Mouse (Mus musculus): ENCODE measurements around the gene Ripk3. TPM values are rescaled to one million over a fixed set of nuclear protein-coding genes. Genes with fewer than 3 reads are reported as not detected.

Gene Ripk3
- polyA plus RNA-seq, 1 experiment from 2014 or later: 2.4 TPM

DNA sequence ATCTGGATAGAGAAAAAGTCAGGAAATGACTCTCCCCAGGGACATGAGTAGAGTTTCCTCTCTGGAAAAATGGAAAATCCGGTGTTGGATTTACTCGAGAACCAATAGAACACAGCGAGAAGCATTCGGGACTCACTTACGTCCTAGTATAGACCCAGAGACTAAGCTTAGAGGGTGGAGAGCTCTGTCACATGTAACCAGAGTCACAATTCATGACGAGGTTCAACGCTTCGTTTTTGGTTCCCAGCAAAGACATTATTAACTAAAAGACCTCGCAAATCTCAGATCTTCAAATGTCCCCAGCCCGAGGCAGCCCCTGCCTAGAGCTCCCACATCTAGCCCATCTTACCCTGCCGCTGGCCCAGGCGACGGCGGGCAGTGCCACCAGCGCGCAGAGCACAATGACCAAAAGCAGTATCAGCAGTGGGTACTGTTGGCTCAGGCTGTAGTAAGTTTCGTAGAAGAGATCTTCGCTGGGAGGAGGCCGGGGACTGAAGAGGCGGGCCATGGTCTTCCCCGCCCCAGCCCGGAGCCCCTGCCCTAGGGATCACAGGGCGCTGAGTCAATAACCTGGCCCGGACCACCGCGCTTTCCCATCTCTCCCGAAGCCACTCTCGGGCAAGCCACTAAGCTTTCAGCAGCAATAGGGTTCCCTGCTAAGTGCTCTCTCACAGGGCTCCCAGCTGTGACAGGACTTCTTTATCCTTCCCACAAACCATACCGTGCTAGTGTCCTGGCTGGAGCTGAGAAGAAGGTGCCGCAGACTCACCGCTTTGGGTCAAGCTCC, 5.3 kb downstream of the Ripk3 start:
- H3K4me3 ChIP-seq (ENCODE audit: low read depth, low read length): peak overlapping the region; percentile 12; the same call in 1 of the 2 replicates
- peak; percentile 29 for DNase-seq (ENCODE audit: low spot score)
- no peak for ATAC-seq
- H3K27me3 ChIP-seq (replicated peaks; ENCODE audit: control insufficient read depth, insufficient read depth, low read length): peaks cover 45% of the 10 kb centered on the region
- H3K36me3 ChIP-seq (ENCODE audit: control insufficient read depth, insufficient read depth, low read length): no peaks in the 10 kb centered on the region
- WGBS: 3% methylated on average over 29 of the region's 31 CpGs
- no peaks in the 10 kb centered on the region for H3K9me3 ChIP-seq (replicated peaks; ENCODE audit: control insufficient read depth, low read length)
- H3K9ac ChIP-seq (ENCODE audit: low read length): no peak overlapping the region; the same call in 1 of the 2 replicates
- peak overlapping the region; percentile 34 for H3K4me2 ChIP-seq (ENCODE audit: low read length)
- H3K4me1 ChIP-seq (ENCODE audit: control insufficient read depth, insufficient read depth, low read length): no peaks in the 10 kb centered on the region
- no peak overlapping the region for H3K27ac ChIP-seq (ENCODE audit: low read depth, low read length)

DNA sequence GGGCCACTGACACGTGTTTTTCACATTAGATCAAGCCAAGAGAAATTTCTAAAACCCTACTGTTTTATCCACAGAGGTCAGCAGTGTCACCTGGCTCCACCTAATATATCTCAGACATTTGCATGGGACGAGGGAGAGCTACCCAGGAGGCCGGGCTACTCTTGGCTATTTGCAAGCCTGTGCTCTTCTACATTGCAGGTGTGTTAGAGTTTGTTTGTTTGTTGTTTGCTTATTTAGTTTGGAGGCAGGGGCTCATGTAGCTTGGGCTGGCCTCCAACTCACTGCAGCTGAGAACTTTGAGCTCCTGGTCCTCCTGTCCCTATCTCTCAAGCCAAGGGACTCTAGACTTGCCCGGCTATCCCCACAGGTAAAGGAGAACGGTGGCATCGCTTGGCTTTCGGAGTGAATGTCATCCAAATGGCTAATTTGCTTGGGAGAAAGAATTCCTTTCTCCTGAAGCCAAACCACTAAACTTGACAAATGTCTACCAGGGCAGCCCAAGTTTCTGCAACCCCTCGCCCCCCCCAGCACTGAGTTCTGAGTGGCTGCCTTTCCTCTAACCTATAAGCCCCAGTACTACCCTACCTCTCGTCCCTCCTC, 6.2 kb downstream of the Ripk3 start:
- Histone ChIP-seq H3K27me3 (replicated peaks; ENCODE audit: control insufficient read depth, insufficient read depth, low read length) (peaks cover 37% of the 10 kb centered on the region), H3K4me3 (ENCODE audit: low read depth, low read length) (no peak overlapping the region), H3K27ac (ENCODE audit: low read depth, low read length) (no peak overlapping the region), H3K4me2 (ENCODE audit: low read length) (no peak overlapping the region), H3K9ac (ENCODE audit: low read length) (no peak overlapping the region), H3K4me1 (ENCODE audit: control insufficient read depth, insufficient read depth, low read length) (no peaks in the 10 kb centered on the region), H3K36me3 (ENCODE audit: control insufficient read depth, insufficient read depth, low read length) (no peaks in the 10 kb centered on the region), H3K9me3 (replicated peaks; ENCODE audit: control insufficient read depth, low read length) (no peaks in the 10 kb centered on the region)
- ATAC-seq: no peak
- 55% methylated on average over 9 of the region's 9 CpGs for WGBS
- DNase-seq (ENCODE audit: low spot score): no peak

DNA sequence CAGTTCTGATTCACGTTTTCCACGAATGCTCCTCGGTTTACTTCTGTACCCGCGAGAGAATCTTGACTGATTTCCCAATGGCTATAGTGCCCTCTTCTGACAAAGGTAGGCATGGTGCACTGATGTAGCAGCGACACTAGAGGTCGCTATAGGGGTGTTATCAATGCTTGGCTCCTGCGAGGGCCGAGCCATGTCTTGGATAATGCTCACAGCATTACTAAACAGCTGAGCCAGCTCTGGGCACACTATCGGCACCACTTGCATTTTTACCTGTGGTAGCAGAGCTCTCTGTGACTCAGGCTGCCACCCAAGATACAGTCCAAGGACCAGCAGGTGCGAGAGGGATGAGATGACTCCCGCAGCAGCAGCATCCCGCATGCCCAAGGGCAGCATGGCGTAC, 7.4 kb downstream of the Ripk3 start:
- H3K9ac ChIP-seq (ENCODE audit: low read length): no peak overlapping the region
- H3K4me3 ChIP-seq (ENCODE audit: low read depth, low read length): no peak overlapping the region
- H3K4me2 ChIP-seq (ENCODE audit: low read length): peak overlapping the region; percentile 16
- peaks cover 31% of the 10 kb centered on the region for H3K27me3 ChIP-seq (replicated peaks; ENCODE audit: control insufficient read depth, insufficient read depth, low read length)
- H3K36me3 ChIP-seq (ENCODE audit: control insufficient read depth, insufficient read depth, low read length): no peaks in the 10 kb centered on the region
- DNase-seq (ENCODE audit: low spot score) (peak; percentile 89), ATAC-seq (peak; percentile 82)
- no peaks in the 10 kb centered on the region for H3K4me1 ChIP-seq (ENCODE audit: control insufficient read depth, insufficient read depth, low read length)
- 17% methylated on average over 14 of the region's 14 CpGs for WGBS
- no peak overlapping the region for H3K27ac ChIP-seq (ENCODE audit: low read depth, low read length)
- H3K9me3 ChIP-seq (replicated peaks; ENCODE audit: control insufficient read depth, low read length): no peaks in the 10 kb centered on the region

DNA sequence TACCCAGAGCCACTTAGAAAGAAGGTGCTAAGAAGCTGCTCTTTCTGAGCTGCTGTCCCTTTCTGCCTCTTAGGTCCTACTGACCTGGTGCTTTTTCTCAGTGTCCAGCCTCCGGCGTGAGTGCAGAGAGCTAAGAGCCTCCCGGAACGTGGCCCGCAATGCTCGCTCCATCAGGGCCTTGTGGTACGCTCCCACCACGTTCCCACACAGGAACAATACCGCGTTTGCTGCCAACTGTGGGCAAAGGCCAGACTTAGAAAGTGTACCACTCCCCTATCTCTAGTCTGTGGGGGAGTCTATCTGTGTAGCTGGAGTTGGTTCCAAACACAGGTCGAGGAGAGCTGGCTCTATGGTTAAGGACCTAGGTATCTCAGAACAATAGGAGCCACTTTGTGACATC, 7.9 kb downstream of the Ripk3 start:
- Histone ChIP-seq H3K4me2 (ENCODE audit: low read length) (no peak overlapping the region), H3K27me3 (replicated peaks; ENCODE audit: control insufficient read depth, insufficient read depth, low read length) (peaks cover 31% of the 10 kb centered on the region), H3K4me3 (ENCODE audit: low read depth, low read length) (no peak overlapping the region), H3K9ac (ENCODE audit: low read length) (no peak overlapping the region), H3K27ac (ENCODE audit: low read depth, low read length) (no peak overlapping the region), H3K36me3 (ENCODE audit: control insufficient read depth, insufficient read depth, low read length) (no peaks in the 10 kb centered on the region), H3K4me1 (ENCODE audit: control insufficient read depth, insufficient read depth, low read length) (no peaks in the 10 kb centered on the region), H3K9me3 (replicated peaks; ENCODE audit: control insufficient read depth, low read length) (no peaks in the 10 kb centered on the region)
- DNase-seq (ENCODE audit: low spot score): no peak
- ATAC-seq: 0 out of 2 replicates have a peak, but pooled peaks have one; percentile 6
- WGBS: 79% methylated on average over 11 of the region's 11 CpGs

DNA sequence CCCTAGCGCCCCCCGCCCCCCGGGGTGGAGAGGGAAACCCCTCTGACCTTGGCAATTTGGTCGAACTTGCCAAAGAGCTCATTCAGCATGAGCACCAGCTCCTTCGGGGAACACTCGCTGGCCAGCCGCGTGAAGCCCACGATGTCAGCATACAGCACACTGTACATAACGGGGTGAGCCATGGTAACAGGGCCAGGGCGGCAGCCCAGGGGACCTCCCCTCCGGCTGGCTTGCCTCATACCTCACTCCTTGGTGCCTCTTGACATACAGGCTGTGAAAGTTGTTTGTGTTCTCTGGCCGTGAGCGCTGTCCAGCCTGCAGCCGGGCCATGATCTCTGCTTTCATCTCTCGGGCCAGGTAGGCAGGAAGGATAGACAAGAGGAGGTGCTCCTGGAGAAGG, 9.0 kb downstream of the Ripk3 start:
- no peak overlapping the region for H3K9ac ChIP-seq (ENCODE audit: low read length)
- no peak overlapping the region for H3K4me3 ChIP-seq (ENCODE audit: low read depth, low read length)
- H3K9me3 ChIP-seq (replicated peaks; ENCODE audit: control insufficient read depth, low read length): no peaks in the 10 kb centered on the region
- 72% methylated on average over 16 of the region's 16 CpGs for WGBS
- no peak for DNase-seq (ENCODE audit: low spot score)
- no peak overlapping the region for H3K4me2 ChIP-seq (ENCODE audit: low read length)
- no peak for ATAC-seq
- H3K27me3 ChIP-seq (replicated peaks; ENCODE audit: control insufficient read depth, insufficient read depth, low read length): peaks cover 22% of the 10 kb centered on the region
- no peak overlapping the region for H3K27ac ChIP-seq (ENCODE audit: low read depth, low read length)
- H3K4me1 ChIP-seq (ENCODE audit: control insufficient read depth, insufficient read depth, low read length): no peaks in the 10 kb centered on the region
- no peaks in the 10 kb centered on the region for H3K36me3 ChIP-seq (ENCODE audit: control insufficient read depth, insufficient read depth, low read length)

DNA sequence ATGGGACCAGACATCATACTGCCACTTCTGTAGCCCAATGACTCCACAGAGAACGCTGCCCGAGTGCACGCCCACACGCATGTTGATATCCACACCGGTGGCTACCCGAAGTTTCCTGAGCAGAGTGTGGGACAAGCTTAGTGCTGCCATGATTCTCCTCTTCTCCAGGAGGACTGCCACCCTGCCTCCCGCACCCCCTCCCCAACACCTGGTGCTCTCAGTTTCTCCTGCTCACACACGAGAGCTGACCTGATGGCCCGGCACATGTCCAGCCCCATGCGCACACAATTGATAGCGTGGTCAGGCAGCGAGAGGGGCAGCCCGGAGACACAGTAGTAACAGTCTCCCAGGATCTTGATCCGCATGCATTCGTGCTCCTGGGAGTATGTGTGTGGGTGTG, 10.0 kb downstream of the Ripk3 start:
- 89% methylated on average over 15 of the region's 15 CpGs for WGBS
- H3K36me3 ChIP-seq (ENCODE audit: control insufficient read depth, insufficient read depth, low read length): no peaks in the 10 kb centered on the region

DNA sequence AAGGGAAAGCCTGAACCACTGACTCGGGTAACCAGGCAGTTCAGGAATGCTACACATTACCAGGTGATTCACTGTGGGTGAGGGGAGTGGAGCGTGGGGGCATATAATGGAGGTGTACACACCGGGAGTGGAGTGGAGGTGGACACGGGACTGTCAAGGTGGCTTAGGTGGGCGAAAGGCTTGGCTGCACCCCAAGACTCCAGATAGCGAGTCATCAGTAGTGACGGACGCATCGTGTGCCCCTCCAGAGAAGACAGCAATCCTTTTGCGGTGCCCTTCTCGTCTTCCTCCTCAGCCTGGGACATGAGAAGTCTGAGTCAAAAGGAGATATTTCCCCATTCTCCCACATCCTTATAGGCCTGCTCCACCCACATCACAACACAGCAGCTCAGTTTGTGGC, 10.9 kb downstream of the Ripk3 start:
- Histone ChIP-seq H3K9ac (ENCODE audit: low read length) (no peak overlapping the region), H3K36me3 (ENCODE audit: control insufficient read depth, insufficient read depth, low read length) (no peaks in the 10 kb centered on the region), H3K27ac (ENCODE audit: low read depth, low read length) (no peak overlapping the region), H3K4me1 (ENCODE audit: control insufficient read depth, insufficient read depth, low read length) (no peaks in the 10 kb centered on the region), H3K27me3 (replicated peaks; ENCODE audit: control insufficient read depth, insufficient read depth, low read length) (peaks cover 6% of the 10 kb centered on the region), H3K4me3 (ENCODE audit: low read depth, low read length) (no peak overlapping the region), H3K4me2 (ENCODE audit: low read length) (no peak overlapping the region), H3K9me3 (replicated peaks; ENCODE audit: control insufficient read depth, low read length) (no peaks in the 10 kb centered on the region)
- 88% methylated on average over 11 of the region's 11 CpGs for WGBS
- ATAC-seq (no peak), DNase-seq (ENCODE audit: low spot score) (no peak)

More for the DNA sequence above, 10.0 kb downstream of the Ripk3 start:
- Histone ChIP-seq H3K9me3 (replicated peaks; ENCODE audit: control insufficient read depth, low read length) (no peaks in the 10 kb centered on the region), H3K4me1 (ENCODE audit: control insufficient read depth, insufficient read depth, low read length) (no peaks in the 10 kb centered on the region), H3K27me3 (replicated peaks; ENCODE audit: control insufficient read depth, insufficient read depth, low read length) (peaks cover 13% of the 10 kb centered on the region), H3K27ac (ENCODE audit: low read depth, low read length) (no peak overlapping the region), H3K9ac (ENCODE audit: low read length) (no peak overlapping the region), H3K4me3 (ENCODE audit: low read depth, low read length) (no peak overlapping the region), H3K4me2 (ENCODE audit: low read length) (no peak overlapping the region)
- DNase-seq (ENCODE audit: low spot score) (no peak), ATAC-seq (no peak)

DNA sequence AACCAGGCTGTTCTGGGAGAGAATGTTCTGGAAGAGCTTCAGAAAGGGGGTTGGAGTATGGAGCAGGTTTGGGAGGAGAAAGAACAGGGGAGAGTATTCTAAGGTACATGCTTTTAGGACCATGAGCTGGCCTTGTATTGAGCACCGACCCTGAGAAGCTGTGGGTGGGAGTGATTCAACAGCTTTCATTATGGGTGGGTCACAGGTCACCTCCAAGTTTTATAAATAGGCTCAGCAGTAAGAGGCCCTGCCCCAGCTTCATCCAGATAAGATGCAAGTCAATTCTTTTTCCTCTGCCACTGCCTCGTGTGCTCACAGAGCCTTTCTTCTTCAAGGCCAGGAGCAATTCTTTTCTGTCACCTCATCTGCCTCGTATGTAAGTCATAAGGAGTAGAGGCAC, 11.5 kb downstream of the Ripk3 start:
- no peaks in the 10 kb centered on the region for H3K36me3 ChIP-seq (ENCODE audit: control insufficient read depth, insufficient read depth, low read length)
- no peaks in the 10 kb centered on the region for H3K9me3 ChIP-seq (replicated peaks; ENCODE audit: control insufficient read depth, low read length)
- H3K4me2 ChIP-seq (ENCODE audit: low read length): no peak overlapping the region
- H3K4me3 ChIP-seq (ENCODE audit: low read depth, low read length): no peak overlapping the region
- H3K4me1 ChIP-seq (ENCODE audit: control insufficient read depth, insufficient read depth, low read length): no peaks in the 10 kb centered on the region
- WGBS: 52% methylated on average over 3 of the region's 3 CpGs
- H3K9ac ChIP-seq (ENCODE audit: low read length): no peak overlapping the region
- no peak for DNase-seq (ENCODE audit: low spot score)
- ATAC-seq: no peak
- H3K27ac ChIP-seq (ENCODE audit: low read depth, low read length): no peak overlapping the region
- peaks cover under 1% of the 10 kb centered on the region; the same call in 1 of the 2 replicates for H3K27me3 ChIP-seq (replicated peaks; ENCODE audit: control insufficient read depth, insufficient read depth, low read length)

DNA sequence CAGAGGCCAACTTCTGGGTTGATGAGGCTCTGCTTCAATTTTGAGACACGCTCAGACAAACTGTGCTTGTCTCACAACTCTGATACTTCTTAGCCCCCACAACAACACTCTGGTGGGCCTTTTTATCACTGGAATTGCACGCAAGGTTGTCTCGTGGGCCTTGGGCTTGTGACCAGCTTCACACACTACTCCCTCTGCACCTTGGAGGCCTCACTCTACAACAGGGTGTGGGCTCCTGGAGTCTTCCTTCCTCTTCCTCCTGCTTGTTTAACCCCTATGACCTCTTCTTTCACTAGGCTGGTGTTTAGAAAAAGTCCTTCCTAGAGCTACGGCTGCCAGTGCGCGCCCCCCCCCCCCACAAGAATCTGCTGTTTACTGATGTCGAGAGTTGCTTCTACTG, 12.0 kb downstream of the Ripk3 start:
- DNase-seq (ENCODE audit: low spot score) (no peak), ATAC-seq (no peak)
- Histone ChIP-seq H3K4me2 (ENCODE audit: low read length) (no peak overlapping the region), H3K4me1 (ENCODE audit: control insufficient read depth, insufficient read depth, low read length) (no peaks in the 10 kb centered on the region), H3K36me3 (ENCODE audit: control insufficient read depth, insufficient read depth, low read length) (no peaks in the 10 kb centered on the region), H3K27ac (ENCODE audit: low read depth, low read length) (no peak overlapping the region), H3K27me3 (replicated peaks; ENCODE audit: control insufficient read depth, insufficient read depth, low read length) (no peaks in the 10 kb centered on the region), H3K9ac (ENCODE audit: low read length) (no peak overlapping the region), H3K9me3 (replicated peaks; ENCODE audit: control insufficient read depth, low read length) (no peaks in the 10 kb centered on the region), H3K4me3 (ENCODE audit: low read depth, low read length) (no peak overlapping the region)
- 85% methylated on average over 7 of the region's 7 CpGs for WGBS

Measured in forebrain, embryonic 14.5 days (tissue).